Mouse (Mus musculus) midbrain, embryonic 15.5 days (tissue): ENCODE results near the gene Gm3604. TPM values are rescaled to one million over a fixed set of nuclear protein-coding genes. Genes with fewer than 3 reads are reported as not detected.
A peak's percentile ranks its signal among the peaks of the same experiment; 100 is the strongest.
"Not testable (repeated sequence)": the region's sequence is repeated elsewhere in the genome, so short reads cannot be mapped to it uniquely, and the experiment has no call there.

ENCODE experiments used
- ATAC-seq: fragments of 200-750 bp; cut with Nextera tagmentation; replicated peaks from 2 replicates; pipeline ENCODE4 v1.8.0; 2017; ENCODE audit warnings: moderate TSS enrichment
- H3K27ac ChIP-seq: fragments of 300-500 bp; sonication (generic); 2 replicates; pipeline ENCODE4 v1.5.1; 2015; ENCODE audit warnings: mild to moderate bottlenecking, inconsistent platforms
- H3K27me3 ChIP-seq: fragments of 300-500 bp; sonication (generic); replicated peaks from 2 replicates; pipeline ENCODE4 v1.6.1; 2015; ENCODE audit warnings: inconsistent platforms
- H3K36me3 ChIP-seq: fragments of 300-500 bp; sonication (generic); replicated peaks from 2 replicates; pipeline ENCODE4 v1.6.1; 2015; ENCODE audit warnings: inconsistent platforms
- H3K4me1 ChIP-seq: fragments of 300-500 bp; sonication (generic); 2 replicates; pipeline ENCODE4 v1.6.1; 2015; ENCODE audit warnings: inconsistent platforms
- H3K4me2 ChIP-seq: fragments of 300-500 bp; sonication (generic); 2 replicates; pipeline ENCODE4 v1.6.1; 2015; ENCODE audit warnings: inconsistent platforms, mild to moderate bottlenecking, moderate library complexity
- H3K4me3 ChIP-seq: fragments of 300-500 bp; sonication (generic); 2 replicates; pipeline ENCODE4 v1.5.1; 2015; ENCODE audit warnings: mild to moderate bottlenecking, inconsistent platforms
- H3K9ac ChIP-seq: fragments of 300-500 bp; sonication (generic); 2 replicates; pipeline ENCODE4 v1.6.1; 2015; ENCODE audit warnings: mild to moderate bottlenecking, inconsistent platforms
- H3K9me3 ChIP-seq: fragments of 300-500 bp; sonication (generic); 2 replicates; pipeline ENCODE4 v1.6.1; 2016; ENCODE audit warnings: inconsistent platforms
- WGBS: fragments of 180-500 bp; shearing (Covaris S2); methylation state at CpG from one replicate; pipeline ENCODE4 v1.1.7; 2015; ENCODE audit warnings: mixed read lengths; 5-methylcytosine and 5-hydroxymethylcytosine counted together
- microRNA-seq: library from miRNA; unstranded; fragments of <30 nt; microRNA quantifications from one replicate; pipeline ENCODE4, GENCODE M21; 2016
- polyA plus RNA-seq: library from polyadenylated mRNA; unstranded; fragments of >200 nt; fragmentation: Nextera tagmentation; extraction: Ambion mirVana; gene quantifications from 2 replicates; pipeline ENCODE4 v1.2.1, GENCODE M21; 2015

Gm3604 gene
- polyA plus RNA-seq = 2.0 and 2.4 TPM in 2 replicates

GRCm38 (mm10) chr13:62382952-62383351 is at the start of gene Gm3604:
Gene Gm3604 (minus strand): TSS chr13:62383177.
- not testable (repeated sequence) for H3K27ac ChIP-seq, H3K27me3 ChIP-seq, H3K4me1 ChIP-seq, H3K9me3 ChIP-seq, ATAC-seq, H3K36me3 ChIP-seq
- Histone ChIP-seq H3K9ac (peak within 1 kb of the TSS; percentile 25; the same call in 1 of the 2 replicates), H3K4me3 (peak within 1 kb of the TSS; percentile 41), H3K4me2 (peak within 1 kb of the TSS; percentile 44)
- WGBS = 11% methylated on average over 13 of the region's 13 CpGs

DNA sequence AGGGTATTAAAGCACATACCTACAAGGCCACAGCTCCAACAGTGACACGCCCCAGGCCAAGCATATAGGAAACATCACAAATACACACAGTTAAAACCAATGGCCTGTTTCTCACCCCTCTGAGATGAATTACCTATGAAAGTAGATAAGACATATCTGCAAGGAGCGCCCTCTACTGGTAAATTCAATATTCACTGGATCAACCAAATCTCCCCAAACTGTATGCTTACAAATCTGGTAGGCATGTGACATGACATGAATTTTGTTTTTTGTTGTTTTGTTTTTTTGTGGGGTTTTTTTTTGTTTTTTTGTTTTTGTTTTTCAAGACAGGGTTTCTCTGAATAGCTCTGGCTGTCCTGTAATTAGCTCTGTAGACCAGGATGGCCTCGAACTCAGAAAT is 16.2 kb upstream of the Gm3604 start:
- H3K9me3 ChIP-seq, ATAC-seq, H3K4me1 ChIP-seq, H3K27ac ChIP-seq, H3K4me3 ChIP-seq, H3K27me3 ChIP-seq, H3K4me2 ChIP-seq, H3K9ac ChIP-seq, H3K36me3 ChIP-seq: not testable (repeated sequence)
- WGBS = 69% methylated on average over 3 of the region's 3 CpGs

DNA sequence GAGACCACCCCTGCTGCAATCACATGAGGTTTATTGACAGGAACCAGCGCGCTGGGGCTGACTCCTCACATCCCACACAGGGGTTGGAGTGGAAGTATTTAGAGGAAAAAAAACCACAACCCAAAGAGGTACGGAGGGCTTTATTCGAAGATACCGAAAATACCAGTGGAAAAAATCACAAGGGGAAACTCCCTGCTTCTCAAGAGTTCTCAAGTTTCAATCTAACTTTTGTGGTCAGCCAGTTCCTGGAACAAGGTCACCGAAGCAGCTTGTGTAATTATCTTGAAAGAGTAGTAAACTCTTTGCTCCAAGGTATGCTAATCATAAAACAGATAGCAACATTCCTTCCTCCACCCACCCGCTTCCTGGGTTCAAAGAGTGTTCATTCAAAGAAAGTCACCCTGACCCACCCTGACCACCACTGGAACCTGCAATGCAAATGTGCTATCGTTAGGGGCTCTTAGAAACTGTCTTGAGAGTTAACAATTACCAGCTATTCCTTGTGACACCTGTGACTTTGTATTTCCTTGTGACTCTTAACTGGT is 7.2 kb upstream of the Gm3604 start:
- H3K27me3 ChIP-seq, ATAC-seq: not testable (repeated sequence)
- 90% methylated on average over 8 of the region's 8 CpGs for WGBS

GRCm38 (mm10) chr13:62331786-62332185 is 51.2 kb downstream of the Gm3604 start:
- Histone ChIP-seq H3K4me1 (no peaks in the 10 kb centered on the region), H3K27ac (no peak overlapping the region), H3K4me2 (no peak overlapping the region), H3K36me3 (no peaks in the 10 kb centered on the region), H3K9ac (no peak overlapping the region), H3K4me3 (no peak overlapping the region), H3K9me3 (peaks cover 19% of the 10 kb centered on the region; the same call in 1 of the 2 replicates), H3K27me3 (no peaks in the 10 kb centered on the region)
- ATAC-seq = no peak

More for the DNA sequence above, 7.2 kb upstream of the Gm3604 start:
- H3K4me1 ChIP-seq, H3K36me3 ChIP-seq, H3K9me3 ChIP-seq, H3K4me3 ChIP-seq, H3K4me2 ChIP-seq, H3K9ac ChIP-seq, H3K27ac ChIP-seq: not testable (repeated sequence)

GRCm38 (mm10) chr13:62331381-62331780 is 51.6 kb downstream of the Gm3604 start:
- H3K9ac ChIP-seq = no peak overlapping the region
- H3K36me3 ChIP-seq = no peaks in the 10 kb centered on the region
- no peak overlapping the region for H3K4me3 ChIP-seq
- no peaks in the 10 kb centered on the region for H3K27me3 ChIP-seq
- peaks cover 19% of the 10 kb centered on the region; the same call in 1 of the 2 replicates for H3K9me3 ChIP-seq
- no peak overlapping the region for H3K4me2 ChIP-seq
- ATAC-seq = no peak
- no peaks in the 10 kb centered on the region for H3K4me1 ChIP-seq
- no peak overlapping the region for H3K27ac ChIP-seq
- WGBS = 72% methylated on average over 2 of the region's 2 CpGs

Small RNA genes within 50 kb of the gene (microRNA-seq; reads per million reads assigned to microRNA genes)
- gene Gm25933 = not detected

Other genes with a start within 250 kb of the Gm3604 start
- gene Gm49359, start 83.7 kb upstream of the Gm3604 start, polyA plus RNA-seq = 16.7 and 16.8 TPM in 2 replicates
- gene Zfp935, start 175.3 kb upstream of the Gm3604 start, polyA plus RNA-seq = 0.28 TPM in 1 of 2 replicates, not detected in the other
- 9.2 and 10.5 TPM in 2 replicates for gene Zfp934, start 188.0 kb upstream of the Gm3604 start, polyA plus RNA-seq
- 7.9 and 9.2 TPM in 2 replicates for gene 6720489N17Rik, start 241.0 kb upstream of the Gm3604 start, polyA plus RNA-seq